Mouse (Mus musculus): ENCODE measurements around the gene Hoxb5.

Hoxb5 gene

DNA sequence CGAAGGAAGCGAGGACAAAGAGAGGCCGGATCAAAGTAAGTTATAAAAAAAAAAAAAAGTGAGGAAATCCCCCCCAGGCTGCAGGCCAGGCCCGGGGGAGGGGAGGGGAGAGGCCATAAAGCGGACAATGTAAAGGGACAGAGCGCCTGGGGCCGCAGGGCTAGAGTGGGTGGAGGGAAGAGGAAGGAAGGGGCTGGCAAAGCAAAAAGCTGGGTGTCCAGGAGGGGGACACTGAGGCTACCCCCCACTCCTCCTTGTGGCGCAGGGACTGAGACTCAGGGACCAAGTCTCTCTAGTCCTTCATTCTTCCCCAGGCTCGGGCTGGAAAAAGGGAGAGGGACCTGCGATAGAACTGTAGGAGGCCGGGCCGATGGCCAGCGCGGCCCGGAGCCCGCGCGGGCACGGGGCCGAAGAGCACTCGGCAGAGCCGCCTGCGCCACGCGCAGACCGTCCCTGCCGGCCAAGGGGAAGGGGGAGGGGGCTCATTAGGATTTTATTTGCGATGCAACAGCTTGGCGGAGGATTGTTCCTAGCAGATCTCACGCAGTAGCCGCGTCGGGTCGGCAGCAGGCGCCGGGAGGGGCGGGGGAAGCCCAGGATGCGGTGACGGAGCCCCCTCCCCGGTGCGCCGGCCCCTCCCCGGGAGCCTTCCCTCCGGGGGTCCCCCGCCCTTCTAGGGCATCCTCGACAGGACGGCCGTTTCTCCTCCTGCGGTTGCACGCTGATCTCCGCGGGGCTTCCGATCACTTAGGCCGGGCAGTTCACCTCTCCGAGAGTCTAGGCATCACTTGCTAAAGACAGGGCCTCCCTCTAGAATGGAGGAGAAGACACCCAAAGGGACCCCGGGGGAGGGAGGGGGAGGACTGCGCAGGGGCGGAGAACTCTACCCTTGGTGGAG is 30.9 kb upstream of the Hoxb5 start:
- peak; percentile 64 for DNase-seq

DNA sequence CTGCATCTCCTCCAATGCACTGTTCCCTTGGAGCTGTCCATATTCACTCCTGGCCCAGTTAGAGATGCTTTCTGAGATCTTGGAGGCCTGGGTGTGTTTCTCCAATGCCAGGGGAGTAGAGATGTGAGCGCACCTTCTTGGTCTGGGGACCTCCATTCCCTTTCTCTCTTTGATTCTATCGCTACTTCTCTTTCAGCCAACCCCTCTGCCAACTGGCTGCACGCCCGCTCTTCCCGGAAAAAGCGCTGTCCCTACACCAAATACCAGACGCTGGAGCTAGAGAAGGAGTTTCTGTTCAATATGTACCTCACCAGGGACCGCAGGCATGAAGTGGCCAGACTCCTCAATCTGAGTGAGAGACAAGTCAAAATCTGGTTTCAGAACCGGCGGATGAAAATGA is 28.7 kb upstream of the Hoxb5 start:
- no peak for DNase-seq

DNA sequence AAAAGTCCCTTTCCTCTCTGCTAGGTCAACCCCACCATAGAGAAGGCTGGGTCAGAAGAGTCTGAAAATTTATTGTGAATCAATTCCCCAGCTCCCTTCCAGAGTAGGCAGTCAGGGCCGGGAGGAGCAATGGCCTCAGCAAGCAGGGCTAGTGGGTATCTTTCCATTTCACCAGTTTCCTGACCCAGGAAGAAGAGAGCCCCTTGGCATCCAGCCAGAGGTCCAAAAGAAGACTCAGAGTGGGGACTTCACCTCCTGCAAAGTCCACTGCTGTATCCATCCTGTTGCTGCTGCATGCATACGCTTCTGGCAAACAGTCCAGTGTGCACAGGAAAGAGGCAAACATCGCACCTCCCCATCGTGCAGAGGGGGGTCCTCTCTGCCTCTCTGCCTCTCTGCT is 27.2 kb upstream of the Hoxb5 start:
- no peak for DNase-seq

DNA sequence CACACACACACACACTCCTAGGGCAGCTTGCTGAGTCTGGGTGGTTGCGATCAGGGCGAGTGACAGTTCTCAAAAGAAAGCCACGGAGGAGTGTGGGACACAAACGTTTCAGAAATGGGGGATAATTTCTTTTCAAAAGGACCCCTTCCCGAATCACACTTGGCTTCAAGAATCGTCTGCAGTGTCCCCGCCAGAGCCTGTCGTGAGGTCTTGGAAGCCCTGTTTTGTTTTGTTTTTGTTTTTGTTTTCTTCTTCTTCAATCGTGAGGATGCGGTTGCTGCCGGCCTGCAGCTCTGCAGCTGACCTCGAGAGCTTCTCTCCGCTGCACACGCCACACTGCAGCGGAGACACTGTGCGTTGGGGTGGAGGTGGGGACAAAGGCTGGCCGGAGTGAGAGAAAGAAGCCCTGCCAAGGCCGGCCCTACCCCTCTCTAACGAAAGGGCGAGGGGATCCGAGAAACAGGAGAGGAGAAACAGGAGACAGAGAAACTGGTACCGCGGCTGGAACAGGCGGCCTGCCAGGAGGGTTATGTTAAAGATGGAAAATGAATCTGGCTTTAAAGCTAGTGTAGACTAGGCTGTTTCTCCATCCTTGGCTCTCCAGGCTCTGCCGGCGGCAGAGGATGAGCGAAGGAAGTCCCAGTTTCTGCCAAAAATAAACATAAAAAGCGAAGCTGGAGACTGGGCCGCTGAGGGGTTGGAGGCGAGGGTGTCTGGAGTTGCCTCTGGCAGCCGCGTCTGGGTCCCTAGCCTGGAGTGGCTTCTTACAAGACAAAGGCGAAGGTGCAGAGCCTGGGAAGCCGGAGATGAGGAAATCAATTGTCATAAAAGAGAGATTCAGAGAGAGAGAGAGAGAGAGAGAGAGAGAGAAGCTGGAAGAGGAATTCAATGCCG is 25.7 kb upstream of the Hoxb5 start:
- no peak for DNase-seq

GRCm38 (mm10) chr11:96278324-96278723 is 24.8 kb upstream of the Hoxb5 start:
- DNase-seq = no peak

DNA sequence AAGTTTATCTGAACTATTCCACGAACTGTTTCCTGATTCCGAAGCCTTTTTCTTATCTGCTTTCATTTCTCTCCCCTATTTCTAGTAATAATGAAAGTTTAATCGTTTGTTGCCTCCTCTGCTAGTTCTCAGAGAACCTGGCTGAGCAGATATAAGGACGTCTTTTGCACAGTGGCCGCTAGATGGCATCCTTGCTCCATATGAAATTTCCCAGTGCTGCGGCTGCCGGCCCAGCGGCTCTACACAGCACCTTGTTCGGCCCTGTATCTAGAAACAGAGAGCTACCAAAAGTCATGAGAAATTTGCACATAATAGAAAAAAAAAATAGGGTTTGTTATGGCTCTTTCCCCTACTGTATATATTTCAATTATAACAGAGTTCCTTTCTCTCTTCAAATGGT is 24.4 kb upstream of the Hoxb5 start:
- peak; percentile 89 for DNase-seq

GRCm38 (mm10) chr11:96279421-96280233 is 23.5 kb upstream of the Hoxb5 start:
- no peak for DNase-seq

GRCm38 (mm10) chr11:96280399-96281378 is 22.4 kb upstream of the Hoxb5 start:
- no peak for DNase-seq

- DNase-seq = no peak
These were observed 21.7 kb upstream of the Hoxb5 start for GRCm38 (mm10) chr11:96281396-96281795.

DNA sequence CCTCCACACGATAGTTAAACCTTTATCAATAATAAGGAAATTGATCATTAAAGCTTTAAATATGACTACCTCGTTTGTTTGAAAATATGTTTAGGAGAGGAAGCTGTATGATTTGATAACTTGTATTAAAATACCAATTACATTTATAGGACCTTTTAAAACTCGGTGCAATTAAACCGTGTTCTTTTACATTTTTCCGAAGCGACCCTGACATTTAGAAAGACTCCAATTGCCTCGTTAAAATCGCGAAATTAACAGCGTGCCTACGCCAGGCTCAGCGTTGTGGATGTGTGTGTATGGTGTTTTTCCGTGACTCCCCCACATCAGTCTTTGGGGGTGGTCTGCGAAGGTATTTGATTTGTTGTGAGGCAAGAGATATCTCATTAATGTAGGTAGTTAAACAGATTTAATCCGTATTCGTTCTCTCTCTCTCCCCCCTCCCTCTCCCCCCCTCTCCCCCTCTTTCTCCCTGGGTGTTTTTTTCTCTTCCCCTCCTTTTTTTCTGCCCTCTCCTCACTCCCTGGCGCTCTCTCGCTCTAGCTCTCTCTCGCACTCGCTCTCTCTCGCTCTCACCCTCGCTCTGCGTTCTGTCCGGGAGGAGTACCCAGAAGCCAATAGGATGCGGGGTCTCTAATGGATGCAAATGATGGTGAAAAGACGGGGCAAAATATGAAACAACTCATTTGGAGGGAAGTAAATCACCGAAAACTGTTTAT is 21.1 kb upstream of the Hoxb5 start, which contains the start of gene Hoxb8:
Gene Hoxb8 (plus strand): TSS at position 51 of the 716 bp plus-strand sequence.
- DNase-seq = no peak

- DNase-seq = no peak
These were observed 20.2 kb upstream of the Hoxb5 start for GRCm38 (mm10) chr11:96282795-96283430.

- DNase-seq = peak; percentile 80
These were observed 18.9 kb upstream of the Hoxb5 start for GRCm38 (mm10) chr11:96284041-96284749.

DNA sequence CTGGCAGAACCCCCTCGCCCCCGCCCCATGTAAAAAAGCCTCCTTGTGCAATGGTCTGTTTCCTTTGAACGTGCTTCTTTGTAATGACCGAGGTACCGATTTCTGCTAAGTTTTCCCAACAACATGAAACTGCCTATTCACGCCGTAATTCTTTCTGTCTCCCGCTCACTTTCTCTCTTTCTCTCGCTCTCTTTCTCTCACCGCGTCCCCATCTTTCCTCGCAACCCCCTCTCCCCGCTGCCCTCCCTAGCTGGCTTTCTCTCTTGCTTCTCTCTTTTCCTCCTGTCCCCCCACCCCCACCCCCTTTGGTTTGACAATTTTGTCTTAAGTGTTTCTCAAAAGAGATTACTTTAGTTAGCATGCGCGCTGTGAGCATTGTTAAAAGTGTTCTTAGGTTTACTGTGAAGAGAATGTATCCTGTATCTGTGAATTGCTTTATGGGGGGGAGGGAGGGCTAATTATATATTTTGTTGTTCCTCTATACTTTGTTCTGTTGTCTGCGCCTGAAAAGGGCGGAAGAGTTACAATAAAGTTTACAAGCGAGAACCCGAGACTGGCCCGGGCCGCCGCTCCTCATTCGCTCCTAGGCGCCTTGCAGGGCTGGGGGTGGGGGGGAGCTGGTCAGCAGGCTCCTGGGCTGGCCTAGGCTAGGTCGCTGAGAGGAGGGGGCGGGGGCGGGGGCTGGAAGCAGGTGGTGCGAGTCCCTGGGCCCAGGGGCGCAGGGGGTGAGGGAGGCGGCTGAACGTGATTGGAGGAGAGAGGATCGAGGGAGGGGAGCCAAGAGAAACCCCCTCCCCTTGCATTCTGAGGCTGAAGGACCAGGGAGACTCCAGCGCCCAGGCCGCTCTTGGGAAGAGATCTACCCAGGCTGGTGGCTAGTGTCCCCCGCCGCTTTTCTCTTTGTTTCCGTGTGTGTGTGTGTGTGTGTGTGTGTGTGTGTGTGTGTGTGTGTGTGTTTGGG is 18.1 kb upstream of the Hoxb5 start:
- no peak for DNase-seq

GRCm38 (mm10) chr11:96285771-96286738 is 17.1 kb upstream of the Hoxb5 start, which contains the start of gene Hoxb7:
TSS of gene Hoxb7 (plus strand) at chr11:96286623.
- no peak for DNase-seq

- DNase-seq = no peak
These were observed 16.3 kb upstream of the Hoxb5 start for GRCm38 (mm10) chr11:96286739-96287385.

- DNase-seq = no peak
These were observed 15.7 kb upstream of the Hoxb5 start for GRCm38 (mm10) chr11:96287411-96287810.
